Mouse (Mus musculus) urinary bladder, adult 18-20 months (tissue): ENCODE results near the gene Trir.
A peak's percentile ranks its signal among the peaks of the same experiment; 100 is the strongest.

Experiments
- DNase-seq, 2 experiments: peaks; one replicate each; pipeline ENCODE4 v3.0.0; 2022; ENCODE audit warnings: low spot score in 2 of 2, mixed read lengths in 2 of 2

Trir gene

DNA sequence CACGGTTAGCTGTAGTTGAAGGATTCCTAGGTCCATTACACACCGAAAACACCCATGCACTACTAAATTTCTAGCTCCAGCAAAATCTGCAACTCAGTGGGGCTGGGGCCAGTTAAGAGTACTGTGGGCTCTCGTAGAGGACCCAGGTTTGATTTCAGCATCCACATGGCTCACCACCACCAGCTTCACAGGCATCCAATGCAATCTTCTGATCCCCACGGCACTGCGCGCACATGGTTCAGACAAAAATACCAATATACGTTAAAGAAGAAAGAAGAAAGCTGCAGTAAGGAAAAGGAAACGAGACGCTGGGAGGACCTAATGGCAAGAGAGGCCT, 9.7 kb downstream of the Trir start:
- DNase-seq = peak in 1 of 2 experiments; percentile 57

DNA sequence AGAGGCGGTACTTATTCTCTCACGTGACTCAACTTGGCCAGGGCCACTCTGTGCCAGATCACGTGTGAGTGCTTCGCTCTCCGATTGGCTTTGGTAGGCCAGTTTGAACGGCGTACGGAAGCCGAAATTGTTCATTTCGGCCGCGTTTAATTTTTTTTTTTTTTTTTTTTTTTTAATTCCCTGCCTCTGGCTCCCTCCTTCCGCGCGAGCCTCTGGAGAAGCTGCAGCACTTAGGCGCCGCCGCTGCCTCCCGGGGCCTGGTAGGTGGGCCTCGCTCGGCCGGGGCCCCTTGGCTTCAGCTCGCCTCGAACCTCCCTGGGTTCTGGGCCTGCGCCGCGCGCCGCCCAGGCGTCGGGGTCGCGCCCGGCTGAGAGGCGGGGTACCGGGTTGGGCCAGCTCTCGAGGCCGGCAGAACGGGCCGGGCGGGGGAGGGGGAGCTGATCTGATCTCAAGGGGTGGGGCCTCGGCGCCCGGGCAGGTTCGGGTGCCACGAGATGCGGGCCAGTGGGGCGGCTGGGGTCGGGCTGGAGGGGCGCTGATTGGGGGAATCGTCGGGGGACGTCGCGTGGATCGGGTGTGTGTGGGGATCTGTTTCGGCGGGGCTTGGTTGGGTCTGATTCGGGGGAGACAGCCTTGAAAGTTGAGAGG, 10.2 kb downstream of the Trir start, which contains the start of gene Tnpo2:
Gene Tnpo2, plus strand, starts transcription at position 198 of the 648 bp plus-strand sequence.
- DNase-seq = peak; percentile 86 to 90

DNA sequence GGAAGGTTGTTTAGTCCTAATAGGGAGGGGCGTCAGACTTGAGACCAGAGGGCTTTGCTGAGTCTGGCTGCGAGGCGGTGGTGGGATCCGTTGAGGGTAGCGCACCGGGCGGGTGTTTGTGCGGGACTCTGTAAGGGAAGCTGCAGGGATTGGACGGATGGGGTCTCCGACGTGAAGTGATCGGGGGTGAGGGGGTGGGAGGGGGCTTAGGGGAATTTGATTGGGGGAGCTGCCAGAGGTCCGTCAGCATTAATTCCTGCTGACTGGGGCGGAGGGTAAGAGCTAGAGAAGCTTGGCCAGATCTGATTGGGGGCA, 10.7 kb downstream of the Trir start:
- DNase-seq = no peak

DNA sequence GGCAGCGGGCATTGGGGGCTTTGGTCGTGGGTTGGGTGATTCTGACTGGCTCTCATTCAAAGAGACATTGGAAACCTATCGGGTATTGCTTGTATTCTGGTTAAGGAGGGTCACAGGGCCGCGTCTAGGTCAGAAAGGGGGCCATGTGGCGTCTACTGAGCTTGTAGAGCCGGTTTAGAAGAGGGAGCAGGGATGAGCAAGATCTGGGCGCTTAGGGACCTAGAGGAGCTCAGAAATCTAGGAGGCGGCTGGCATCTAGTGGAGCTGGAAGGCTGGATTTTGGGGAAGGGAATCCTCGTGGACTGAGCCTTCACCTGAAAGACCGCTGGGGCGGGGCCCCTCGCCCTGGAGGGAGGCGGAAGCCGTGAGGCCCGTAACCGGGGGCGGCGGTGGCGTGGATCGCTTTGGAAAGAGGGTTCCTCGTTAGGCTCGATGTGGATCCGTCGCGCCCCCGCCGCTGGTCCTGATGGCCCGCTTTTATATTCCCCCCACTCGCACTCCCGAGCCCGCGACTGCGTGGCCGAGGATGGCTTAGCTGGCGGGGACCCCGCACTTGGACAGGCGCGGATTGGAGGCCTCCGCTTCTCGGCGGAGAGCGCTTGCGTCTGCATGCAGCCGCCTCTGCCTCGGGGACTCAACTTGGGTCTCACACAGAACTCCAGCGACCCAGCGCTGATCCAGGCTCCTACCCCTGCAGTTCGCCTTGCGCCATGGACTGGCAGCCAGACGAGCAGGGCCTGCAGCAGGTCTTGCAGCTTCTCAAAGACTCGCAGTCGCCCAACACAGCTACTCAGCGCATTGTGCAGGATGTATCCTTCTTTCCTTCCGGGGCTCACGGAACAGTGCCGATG, 11.3 kb downstream of the Trir start:
- DNase-seq = peak; percentile 35 to 65

DNA sequence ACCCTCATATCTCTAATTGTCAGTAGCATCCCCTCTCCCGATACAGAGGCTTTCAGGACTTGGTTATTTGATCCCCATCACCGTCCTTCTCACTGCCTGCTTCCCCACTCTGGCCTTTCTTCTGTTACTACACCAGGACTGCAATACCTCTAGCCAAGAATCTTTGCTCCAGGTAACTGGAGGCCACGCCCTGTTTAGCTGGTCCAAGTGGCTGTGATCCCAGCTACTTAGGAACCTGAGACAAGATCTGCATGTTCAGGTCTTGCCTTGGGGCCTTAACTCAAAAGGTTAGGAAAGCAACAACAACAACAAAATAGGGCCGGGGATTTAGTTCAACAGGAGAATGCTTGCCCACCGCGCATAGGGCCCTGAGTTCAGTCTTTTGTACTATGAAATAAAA, 17.0 kb downstream of the Trir start:
- DNase-seq = no peak

DNA sequence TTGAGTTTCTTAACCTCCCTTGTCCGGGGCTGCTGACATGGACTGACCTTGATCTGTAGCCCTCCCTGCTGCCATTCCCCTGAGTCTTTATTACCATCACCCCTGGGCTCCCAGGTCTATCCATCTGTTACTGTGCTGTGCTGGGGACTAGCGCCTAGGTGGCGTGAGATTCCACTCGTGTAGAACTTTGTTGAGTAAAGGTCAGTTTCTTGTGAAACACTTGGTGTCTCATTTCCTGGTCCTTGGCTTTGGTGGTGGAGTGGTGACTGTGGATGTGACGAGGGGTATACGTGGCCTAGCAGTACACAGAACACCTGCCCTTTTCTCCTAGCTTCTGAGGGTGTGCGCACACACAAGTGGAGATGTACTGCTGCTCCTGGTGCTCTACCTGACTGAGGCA, 30.7 kb downstream of the Trir start:
- no peak for DNase-seq

DNA sequence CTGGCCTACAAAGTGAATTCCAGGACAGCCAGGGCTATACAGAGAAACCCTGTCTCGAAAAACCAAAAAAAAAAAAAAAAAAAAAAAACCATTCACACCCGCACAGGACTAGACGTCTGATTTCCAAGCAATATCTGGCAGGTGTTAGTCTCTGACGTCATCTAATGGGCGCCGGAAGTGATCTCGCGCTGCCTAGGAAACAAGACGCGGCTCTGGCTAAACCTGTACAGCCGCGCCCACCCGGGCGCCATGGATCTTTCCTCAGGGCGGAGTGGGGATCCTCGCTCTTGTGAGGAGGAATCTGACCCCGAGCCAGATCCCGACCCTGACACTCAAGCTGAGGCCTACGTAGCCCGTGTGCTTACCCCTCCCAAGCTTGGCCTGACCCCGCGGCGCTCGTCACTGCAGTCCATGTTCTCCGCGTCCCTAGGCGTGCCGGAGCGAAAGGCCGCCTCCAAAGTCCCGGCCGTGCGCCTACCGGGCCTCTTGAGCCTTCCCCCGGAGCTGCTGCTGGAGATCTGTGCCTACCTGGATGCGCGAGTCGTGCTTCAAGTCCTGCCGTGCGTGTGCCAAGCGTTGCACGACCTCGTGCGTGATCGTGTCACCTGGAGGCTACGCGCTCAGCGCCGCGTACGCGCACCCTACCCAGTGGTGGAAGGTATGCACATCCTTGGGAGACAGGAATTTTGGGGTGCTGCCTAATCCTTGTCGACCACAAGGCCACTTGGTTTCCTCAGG, 33.4 kb downstream of the Trir start, which contains the start of gene Fbxw9:
Gene Fbxw9, plus strand, starts transcription at position 177 of the 738 bp plus-strand sequence.
- peak; percentile 83 to 84 for DNase-seq

DNA sequence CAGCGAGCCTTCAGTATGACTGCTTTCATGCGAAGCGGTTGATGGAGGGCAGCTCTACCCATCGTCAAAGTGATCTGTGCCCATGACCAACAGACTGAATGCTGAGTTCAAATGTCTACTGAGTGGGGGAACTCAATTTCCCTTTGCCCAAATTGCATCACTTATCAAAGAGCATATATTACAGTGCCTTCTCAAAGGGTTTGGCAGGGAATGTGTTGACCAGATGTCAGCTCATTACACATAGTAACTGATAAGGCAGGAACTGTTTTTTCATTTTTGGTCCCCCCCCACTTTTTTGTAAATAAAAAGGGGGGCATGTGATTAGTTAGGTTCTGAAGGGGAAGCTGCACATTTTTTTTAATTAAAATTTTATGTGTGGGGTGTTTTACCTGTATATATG, 36.0 kb downstream of the Trir start:
- DNase-seq = no peak

DNA sequence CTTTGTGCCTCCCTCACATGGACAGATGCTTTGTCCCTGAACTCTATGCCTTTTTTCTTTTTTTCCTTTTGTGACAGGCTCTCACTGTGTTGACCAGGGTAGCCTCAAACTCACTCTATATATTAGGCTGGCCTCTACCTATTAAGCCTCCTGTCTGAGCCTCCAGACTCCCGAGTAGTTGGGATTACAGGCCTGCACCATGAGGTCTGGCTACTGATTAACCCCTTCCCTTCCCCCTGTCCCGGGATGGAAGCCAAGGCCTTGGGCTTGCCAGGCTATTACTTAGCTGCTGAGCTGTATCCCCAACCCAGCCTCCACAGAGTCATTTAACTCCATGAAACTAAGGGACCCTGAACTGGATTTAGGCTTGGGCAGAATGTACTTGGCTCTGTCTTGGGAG, 38.6 kb downstream of the Trir start:
- no peak for DNase-seq

DNA sequence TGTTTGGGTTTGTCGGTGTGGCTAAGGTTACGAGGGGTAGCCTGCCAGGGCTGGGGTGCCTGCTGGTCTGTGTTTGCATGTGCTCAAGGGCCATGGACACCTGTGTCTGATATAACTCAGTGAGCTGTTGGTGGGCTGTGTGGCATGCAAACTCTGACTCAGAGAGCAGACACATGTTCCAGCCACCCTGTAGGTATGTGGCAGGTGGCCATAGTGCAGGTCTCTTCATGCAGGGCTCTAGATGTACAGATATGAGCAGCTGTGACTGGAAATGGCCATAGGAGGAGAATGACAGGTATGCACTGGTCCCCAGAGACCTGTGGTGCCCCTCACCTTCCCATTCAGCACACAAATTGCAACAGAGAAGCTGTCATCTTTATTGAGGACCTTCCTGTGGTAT, 40.5 kb downstream of the Trir start:
- DNase-seq = peak; percentile 45 to 60

DNA sequence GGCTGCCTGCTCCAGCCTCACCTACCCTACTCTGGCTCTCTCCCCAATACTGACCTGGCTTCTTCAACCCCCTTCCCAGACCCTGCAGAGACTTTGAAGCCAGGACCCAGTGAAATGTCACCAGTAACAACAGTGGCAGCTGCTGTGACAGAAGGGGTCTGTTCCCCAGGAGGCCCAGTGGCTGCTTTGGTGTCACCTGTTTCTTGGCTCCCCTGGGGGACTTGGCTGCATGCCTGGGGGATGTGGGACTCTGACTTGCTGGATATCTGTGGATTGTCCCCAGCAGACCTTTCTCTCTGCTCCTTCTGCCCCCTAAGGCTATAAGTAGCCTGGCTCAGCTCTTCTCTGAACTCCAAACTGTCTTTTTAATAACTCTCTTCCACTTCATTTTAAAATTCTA, 41.4 kb downstream of the Trir start, which contains the start of gene Gm5741:
Gene Gm5741, minus strand, starts transcription at position 1 of the 400 bp plus-strand sequence.
- no peak for DNase-seq

DNA sequence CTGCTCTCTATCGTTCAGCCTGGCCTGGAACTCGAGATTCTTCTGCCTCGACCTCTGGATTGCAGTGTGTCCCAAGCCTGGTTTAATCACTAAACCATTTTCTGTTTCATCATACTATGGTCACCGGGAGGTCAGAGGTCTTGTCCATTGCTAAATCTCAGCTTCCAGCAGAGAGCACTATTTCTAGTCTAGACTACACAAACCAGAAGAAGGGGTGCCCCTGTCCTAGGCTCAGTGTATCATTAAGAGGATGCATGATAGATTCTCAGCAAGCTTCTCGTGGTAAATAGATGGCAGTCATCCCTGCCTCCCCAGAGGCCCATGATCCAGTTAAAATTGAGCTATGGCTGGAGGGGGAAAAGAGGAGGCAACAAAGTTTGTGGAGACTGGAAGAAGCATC, 44.4 kb downstream of the Trir start:
- no peak for DNase-seq

DNA sequence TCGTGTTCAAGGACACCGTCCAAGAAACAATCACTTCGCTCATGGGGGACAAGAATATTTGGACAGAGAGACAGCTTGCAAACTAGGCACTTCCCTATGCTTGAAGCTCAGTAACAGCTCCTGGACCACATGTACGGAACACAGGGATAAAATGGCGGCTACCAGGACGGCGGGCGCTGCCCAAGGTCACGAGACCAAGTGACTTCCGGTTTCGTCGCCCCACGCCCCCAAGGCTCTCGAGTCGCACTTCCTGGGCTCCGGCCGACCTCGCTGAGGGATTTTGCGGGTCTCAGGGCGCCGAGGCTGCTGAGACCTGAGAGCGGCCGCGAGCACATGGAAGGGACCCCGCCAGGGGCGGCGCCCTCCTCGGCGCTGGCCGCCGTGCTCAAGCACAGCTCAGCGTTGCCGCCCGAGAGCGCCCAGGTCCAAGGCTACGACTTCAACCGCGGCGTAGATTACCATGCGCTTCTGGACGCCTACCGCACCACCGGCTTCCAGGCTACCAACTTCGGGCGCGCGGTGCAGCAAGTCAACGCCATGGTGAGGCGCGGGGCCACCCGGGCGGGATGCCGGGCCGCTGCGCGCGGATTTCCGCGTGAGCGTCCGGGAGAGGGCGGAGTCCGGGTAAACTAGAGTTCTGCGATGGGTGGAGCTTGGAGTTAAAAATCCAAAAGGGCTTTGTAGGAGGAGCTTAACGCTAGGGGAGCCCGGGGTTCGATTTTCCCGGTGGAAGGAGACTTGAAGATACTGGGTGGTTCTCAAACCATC, 45.1 kb downstream of the Trir start, which contains the start of gene Dhps:
Gene Dhps, plus strand, starts transcription at position 244 of the 768 bp plus-strand sequence.
- peak; percentile 81 to 86 for DNase-seq

DNA sequence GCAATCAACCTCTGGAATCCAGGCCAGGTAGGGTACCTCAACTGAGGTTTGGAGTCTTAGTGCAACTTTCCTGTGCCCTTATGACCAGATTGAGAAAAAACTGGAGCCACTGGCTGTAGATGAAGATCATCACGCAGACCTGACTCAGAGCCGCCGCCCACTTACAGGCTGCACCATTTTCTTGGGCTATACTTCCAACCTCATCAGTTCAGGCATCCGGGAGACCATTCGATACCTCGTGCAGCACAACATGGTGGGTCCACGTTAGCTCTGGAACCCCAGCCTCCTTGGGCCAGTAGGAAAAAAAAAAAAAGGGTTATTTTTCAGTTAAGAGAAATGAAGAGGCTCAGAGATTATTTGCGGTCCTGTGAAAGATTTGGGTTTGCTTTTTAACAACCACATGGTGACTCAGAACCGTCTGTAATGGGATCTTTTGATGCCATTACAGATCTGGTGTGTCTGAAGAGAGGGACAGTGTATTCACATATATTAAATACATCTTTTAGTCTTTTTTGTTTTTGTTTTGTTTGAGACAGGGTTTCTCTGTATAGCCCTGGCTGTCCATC, 45.8 kb downstream of the Trir start:
- no peak for DNase-seq

DNA sequence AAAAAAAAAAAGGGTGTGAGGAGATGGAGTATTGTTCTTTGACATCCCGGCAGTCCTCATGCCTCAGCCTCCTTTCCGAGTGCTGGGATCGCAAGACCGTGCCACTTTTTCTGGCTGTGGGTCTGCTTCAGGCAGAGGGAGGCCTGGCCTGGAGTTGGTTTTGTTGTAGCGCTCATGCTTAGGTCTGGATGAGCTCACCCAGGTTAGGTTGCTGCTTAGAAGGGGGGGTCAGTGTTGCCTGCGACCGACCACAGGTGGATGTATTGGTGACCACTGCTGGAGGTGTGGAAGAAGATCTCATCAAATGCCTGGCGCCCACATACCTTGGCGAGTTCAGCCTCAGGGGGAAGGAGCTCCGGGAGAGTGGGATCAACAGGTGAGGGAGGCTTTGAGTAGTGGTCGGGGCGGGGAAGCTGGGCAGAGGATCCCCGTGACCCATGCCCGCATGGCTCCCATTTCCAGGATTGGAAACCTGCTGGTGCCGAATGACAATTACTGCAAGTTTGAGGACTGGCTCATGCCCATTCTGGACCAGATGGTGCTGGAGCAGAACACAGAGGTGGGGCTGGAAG, 46.5 kb downstream of the Trir start:
- no peak for DNase-seq

DNA sequence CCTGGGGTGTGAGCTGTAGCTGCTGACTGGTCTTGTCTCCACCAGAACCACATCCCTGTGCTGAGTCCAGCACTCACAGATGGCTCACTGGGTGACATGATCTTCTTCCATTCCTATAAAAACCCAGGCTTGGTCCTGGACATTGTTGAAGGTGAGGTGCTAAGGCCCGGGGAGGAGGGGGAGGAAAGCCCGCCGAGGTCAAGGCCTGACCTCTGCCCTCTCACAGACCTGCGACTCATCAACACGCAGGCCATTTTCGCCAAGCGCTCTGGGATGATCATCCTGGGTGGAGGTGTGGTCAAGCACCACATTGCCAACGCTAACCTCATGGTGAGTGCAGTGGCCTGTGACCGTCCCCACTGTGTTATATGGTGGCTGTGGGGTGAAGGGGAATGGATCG, 47.5 kb downstream of the Trir start:
- DNase-seq = no peak

DNA sequence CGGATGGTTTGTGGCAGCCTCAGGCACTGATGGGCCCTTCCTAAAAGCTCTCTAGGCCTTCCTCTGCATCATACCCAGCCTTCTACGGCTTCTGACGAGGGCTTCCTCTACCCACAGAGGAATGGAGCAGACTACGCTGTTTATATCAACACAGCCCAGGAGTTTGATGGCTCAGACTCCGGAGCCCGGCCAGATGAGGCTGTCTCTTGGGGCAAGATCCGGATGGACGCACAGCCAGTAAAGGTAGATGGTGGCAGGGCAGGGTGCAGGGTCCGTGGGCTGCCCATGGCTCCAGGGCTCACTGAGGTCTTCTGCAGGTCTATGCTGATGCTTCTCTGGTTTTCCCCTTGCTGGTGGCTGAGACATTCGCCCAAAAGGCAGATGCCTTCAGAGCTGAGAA, 48.0 kb downstream of the Trir start:
- DNase-seq = no peak

DNA sequence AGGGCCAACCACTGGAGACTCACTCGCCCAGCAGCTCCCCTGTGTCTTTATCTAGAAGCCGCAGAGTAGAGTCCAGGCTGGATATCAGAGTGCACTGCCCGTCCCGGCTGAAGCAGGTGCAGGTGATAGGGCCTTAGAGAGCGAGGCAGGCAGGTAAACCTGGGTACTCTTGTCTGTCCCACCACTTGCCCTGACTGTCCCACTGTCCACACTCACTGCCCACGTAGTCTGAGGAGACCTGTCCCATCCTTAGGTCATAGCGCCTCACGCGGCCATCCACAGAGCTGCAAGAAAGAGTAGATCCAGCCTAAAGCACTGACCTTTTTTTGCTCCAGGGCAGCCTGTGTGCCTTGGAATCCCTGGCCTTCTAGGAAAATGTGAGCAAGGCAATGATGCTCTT, 49.4 kb downstream of the Trir start:
- DNase-seq = peak in 1 of 2 experiments; percentile 44

DNA sequence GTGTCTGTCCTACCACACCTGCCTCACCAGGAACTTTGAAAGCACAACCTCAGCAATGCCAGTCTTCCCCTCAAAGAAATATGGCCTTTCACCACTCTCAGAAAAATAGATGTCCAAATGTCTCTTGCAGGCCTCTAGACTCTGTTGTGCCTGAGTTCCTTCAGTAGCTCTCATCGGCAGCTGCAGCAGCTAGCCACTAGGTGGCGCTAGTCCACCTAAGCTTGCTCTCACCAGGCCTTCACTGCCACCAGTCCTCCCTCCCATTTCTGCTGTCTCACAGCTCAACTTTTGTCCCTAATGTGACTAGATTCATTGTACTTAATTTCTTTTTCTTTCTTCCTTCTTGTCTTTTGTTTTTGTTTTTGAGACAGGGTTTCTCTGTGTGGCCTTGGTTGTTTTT, 50.4 kb downstream of the Trir start:
- DNase-seq = peak; percentile 49 to 59
